Mouse (Mus musculus): ENCODE measurements around the gene P2rx4.

- TF ChIP-seq EP300 (IDR thresholded peaks at IDR 0.05; ENCODE audit: low read depth) = no peak
- TF ChIP-seq CTCF (IDR thresholded peaks at IDR 0.05; ENCODE audit: low read depth) = no peak
These were observed 47.1 kb downstream of the P2rx4 start for GRCm38 (mm10) chr5:122754477-122754876.

All from liver, embryonic 14.5 days (tissue).